Mouse (Mus musculus) liver, adult (tissue): ENCODE results near the gene Nadk2.

Experiments
- GATA4 ChIP-seq: IDR thresholded peaks from 2 replicates; pipeline ENCODE4 v1.6.1; 2014; ENCODE audit warnings: mild to moderate bottlenecking, low read length; ENCODE audit not compliant: insufficient replicate concordance

Nadk2 gene

DNA sequence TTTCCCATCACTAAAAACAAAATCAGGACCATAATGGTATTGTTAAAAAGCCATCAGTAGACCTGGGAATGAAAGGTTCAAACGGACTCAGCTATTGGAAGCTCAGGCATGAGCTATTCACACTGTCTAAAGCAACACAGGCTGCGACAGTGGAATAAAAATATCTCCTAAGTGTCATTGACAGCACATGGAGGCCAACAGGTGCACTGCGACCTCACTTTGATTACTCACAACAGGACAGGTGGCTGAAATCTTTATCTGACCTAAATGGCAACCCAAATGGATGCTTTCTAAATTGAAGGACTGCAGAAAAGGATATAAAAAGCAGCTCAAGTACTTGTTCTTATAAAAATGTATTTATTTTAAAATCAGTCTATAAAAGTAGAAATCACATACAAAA is 40.6 kb downstream of the Nadk2 start:
- no peak for TF ChIP-seq GATA4

DNA sequence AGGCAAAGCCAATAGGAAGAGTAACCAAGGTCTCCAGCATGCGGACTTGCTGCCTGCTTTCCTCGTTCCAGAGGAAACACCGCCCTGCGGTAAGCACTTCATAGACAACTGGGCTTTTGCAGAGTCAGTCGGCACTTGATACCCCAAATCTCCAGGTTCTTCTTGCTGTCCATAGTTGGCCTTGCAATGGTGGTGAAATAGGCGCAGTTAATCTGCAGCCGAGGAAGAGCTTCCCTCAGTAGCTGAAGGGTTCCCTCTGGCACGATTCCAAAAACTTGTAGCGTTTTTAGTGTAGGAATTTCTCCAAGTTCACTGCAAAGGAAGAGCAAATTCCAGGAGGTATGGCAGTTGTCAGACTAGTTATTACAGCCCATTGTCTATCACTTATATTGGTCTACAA is 42.5 kb downstream of the Nadk2 start:
- no peak for TF ChIP-seq GATA4

DNA sequence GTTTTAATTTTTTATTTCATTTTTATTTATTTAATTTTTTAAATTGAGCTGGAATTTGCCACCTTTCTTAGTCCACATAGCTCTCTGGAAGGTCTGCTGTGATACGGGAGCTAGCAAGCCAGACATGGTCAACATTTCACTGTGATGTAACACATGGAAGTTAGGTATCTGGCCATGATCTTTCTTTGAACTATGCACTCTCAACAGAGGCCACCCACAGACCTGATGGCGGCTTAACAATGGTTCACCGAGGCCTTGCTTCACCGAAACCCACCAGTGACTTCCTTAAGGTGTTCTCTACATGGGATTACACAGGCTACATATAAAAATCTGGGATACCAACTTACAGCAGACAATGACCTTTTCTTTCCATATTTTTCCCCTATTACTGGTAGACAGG is 43.1 kb downstream of the Nadk2 start:
- peak; percentile 54; the same call in 1 of the 2 replicates for TF ChIP-seq GATA4

- TF ChIP-seq GATA4 = no peak
These were observed 43.5 kb downstream of the Nadk2 start for GRCm38 (mm10) chr15:9114599-9114998.

- no peak for TF ChIP-seq GATA4
These were observed 47.8 kb downstream of the Nadk2 start for GRCm38 (mm10) chr15:9118852-9119251.

GRCm38 (mm10) chr15:9120081-9120480 is 49.0 kb downstream of the Nadk2 start:
- no peak for TF ChIP-seq GATA4

GRCm38 (mm10) chr15:9122989-9123388 is 51.9 kb downstream of the Nadk2 start:
- TF ChIP-seq GATA4 = no peak

- no peak for TF ChIP-seq GATA4
These were observed 53.8 kb downstream of the Nadk2 start for GRCm38 (mm10) chr15:9124856-9125255.

DNA sequence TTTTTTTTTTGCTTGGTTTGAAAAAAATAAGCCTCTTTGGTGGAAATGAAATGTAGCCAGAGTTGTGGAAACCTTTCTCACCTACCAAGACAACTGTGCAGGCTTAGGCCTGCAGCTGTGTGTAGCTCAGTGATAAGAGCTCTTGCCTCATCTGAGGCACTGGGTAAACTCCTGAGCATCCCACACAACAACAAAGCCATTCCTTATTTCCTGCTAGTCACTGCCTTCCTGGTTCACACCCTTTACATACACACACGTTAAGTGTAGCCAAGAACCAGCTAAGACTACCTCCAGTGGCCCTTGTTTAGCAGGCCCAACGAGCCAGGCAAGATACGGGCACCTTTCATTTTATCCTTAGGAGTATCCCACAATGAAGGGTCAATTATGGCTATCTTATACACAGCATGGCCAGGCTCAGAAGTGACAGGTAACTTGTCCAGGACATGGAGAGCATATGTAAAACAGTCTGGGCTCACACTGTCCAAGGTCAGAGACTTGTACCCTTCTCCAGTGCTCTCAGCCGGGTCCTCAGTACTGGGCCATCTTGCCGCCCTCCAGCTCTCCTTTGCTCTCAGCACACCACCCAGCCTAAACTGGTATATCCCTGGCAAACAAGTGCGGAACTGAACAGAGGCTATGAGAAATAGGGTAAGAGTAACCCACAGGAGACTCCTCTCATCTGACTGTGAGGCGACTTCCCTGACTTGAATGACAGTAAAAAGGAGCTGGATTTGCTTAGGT is 56.2 kb downstream of the Nadk2 start:
- TF ChIP-seq GATA4 = no peak

GRCm38 (mm10) chr15:9130772-9131498 is 59.9 kb downstream of the Nadk2 start:
- TF ChIP-seq GATA4 = no peak

GRCm38 (mm10) chr15:9131499-9131888 is 60.4 kb downstream of the Nadk2 start:
- TF ChIP-seq GATA4 = no peak

DNA sequence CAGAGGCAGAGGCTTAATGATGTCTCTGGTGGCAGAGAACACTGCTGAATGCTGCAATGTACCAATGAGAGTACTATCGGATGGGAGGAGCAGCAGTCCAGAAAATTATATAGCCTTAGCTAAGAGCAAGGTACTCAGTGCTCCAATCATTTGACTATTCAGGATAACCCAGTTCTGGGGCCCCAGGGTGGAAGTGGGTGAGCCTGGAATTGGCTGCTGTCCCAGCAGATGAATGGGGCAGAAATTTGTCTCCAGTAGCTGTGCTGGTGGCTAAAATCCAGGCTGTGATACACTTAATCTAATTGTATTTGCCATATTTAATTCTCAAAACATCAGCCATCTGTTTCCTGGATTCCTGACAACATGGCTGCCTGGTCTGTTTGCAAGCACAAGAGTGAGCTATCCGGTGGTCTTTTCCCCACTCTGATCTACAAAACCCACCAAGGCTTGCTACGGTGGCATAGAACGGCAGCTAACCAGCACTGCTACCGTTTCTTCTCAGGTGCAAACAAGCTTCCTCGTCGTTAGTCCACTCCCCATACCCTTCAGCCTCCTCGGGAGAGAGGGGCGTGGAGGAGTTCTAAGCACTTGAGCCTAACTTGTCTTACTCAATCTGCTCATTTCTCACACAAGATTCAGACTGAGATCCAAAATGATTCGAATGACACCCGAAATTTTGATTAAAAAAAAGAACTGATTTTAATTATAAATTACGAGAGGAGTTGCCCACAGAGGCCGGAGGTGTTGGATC is 61.8 kb downstream of the Nadk2 start:
- no peak for TF ChIP-seq GATA4

DNA sequence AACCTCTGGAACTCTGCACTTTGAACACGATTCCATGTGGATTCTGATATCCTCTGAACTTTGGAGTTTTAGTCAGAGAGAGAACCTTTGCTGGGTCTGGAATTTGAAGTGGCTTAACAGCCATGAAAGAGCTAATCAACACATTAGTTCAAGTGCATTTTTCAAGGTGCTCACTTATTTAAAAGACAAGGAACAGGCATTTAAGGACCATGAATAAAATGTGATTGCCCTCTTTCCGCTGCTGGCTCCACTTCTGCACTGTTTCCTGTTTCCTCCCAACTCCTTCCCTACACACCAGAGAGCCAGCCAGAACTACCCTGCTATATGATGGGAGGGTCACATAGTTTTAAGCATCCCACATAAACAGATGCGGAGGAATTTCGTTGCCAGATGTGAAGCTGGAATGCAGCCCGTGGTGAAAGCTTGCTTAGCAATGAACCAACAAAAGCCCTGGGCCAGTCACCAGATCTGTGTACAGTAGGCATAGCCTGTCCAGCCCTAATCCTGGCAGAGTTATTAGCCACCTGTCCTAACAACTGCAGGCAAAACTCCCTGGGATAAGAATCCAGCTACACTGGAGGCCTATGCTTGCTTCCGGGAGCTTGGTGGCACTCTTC is 63.9 kb downstream of the Nadk2 start:
- no peak for TF ChIP-seq GATA4

GRCm38 (mm10) chr15:9139447-9139846 is 68.4 kb downstream of the Nadk2 start:
- TF ChIP-seq GATA4 = no peak

DNA sequence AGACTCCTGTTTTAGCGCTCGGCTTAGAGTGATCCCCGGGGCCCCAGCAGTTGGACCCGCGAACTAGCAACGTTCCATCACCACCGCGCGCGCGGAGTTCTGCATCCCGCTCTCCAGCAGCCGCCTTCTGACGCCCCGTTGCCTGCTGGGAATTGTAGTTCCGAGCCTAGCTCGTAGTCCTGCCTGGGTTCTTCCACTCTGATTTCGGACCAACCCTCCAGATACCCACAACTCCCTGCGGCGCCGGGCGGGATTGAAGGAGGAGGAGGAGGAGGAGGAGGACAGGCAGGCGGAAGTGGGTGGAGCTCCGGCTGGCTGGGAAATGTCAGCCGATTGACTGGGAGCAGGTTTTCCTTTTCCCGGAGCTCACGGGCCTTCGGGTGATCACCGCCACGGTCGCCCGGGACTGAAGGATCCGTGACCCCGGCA is 69.2 kb downstream of the Nadk2 start, which contains the start of gene Lmbrd2:
Lmbrd2 (plus strand) TSS at position 299 of the 429 bp plus-strand sequence.
- peak; percentile 5; the same call in 1 of the 2 replicates for TF ChIP-seq GATA4
